Mouse (Mus musculus) testis, postnatal 10 days (tissue): Measurements from ENCODE around the gene A730015C16Rik.

ENCODE experiments used
- DNase-seq: peaks from one replicate; pipeline ENCODE4 v3.0.0; 2021; ENCODE audit warnings: low spot score

A730015C16Rik gene

GRCm38 (mm10) chr4:108848505-108848848 is at the start of gene A730015C16Rik:
Gene A730015C16Rik (minus strand): TSS chr4:108848619.
- peak; percentile 54 for DNase-seq

GRCm38 (mm10) chr4:108890876-108891275 is 42.5 kb upstream of the A730015C16Rik start:
- no peak for DNase-seq

- DNase-seq, result no peak
These were observed 39.0 kb upstream of the A730015C16Rik start for GRCm38 (mm10) chr4:108887456-108887855.

- DNase-seq, result no peak
These were observed 35.4 kb upstream of the A730015C16Rik start for GRCm38 (mm10) chr4:108883815-108884214.

GRCm38 (mm10) chr4:108878963-108879822 is 30.8 kb upstream of the A730015C16Rik start, which contains the start of gene Rab3b:
Gene Rab3b (plus strand): TSS chr4:108879063.
- peak; percentile 82 for DNase-seq

GRCm38 (mm10) chr4:108877901-108878300 is 29.5 kb upstream of the A730015C16Rik start:
- no peak for DNase-seq

GRCm38 (mm10) chr4:108873746-108874145 is 25.3 kb upstream of the A730015C16Rik start:
- DNase-seq, result no peak

GRCm38 (mm10) chr4:108869730-108870374 is 21.4 kb upstream of the A730015C16Rik start:
- peak; percentile 88 for DNase-seq

GRCm38 (mm10) chr4:108866806-108867205 is 18.4 kb upstream of the A730015C16Rik start:
- no peak for DNase-seq

GRCm38 (mm10) chr4:108847715-108848504 is 509 bp downstream of the A730015C16Rik start, which contains the start of gene Kti12:
Gene Kti12 (plus strand): TSS chr4:108847785.
- peak; percentile 80 for DNase-seq

GRCm38 (mm10) chr4:108845824-108846569 is 2.4 kb downstream of the A730015C16Rik start:
- no peak for DNase-seq

- DNase-seq, result no peak
These were observed 5.1 kb downstream of the A730015C16Rik start for GRCm38 (mm10) chr4:108843336-108843735.

- DNase-seq, result no peak
These were observed 6.4 kb downstream of the A730015C16Rik start for GRCm38 (mm10) chr4:108841920-108842578.

- DNase-seq, result no peak
These were observed 10.4 kb downstream of the A730015C16Rik start for GRCm38 (mm10) chr4:108838031-108838430.

- DNase-seq, result no peak
These were observed 12.9 kb downstream of the A730015C16Rik start for GRCm38 (mm10) chr4:108835496-108835895.

GRCm38 (mm10) chr4:108834971-108835311 is 13.5 kb downstream of the A730015C16Rik start:
- DNase-seq, result no peak

- peak; percentile 89 for DNase-seq
These were observed 14.1 kb downstream of the A730015C16Rik start, which contains the start of gene Txndc12 for GRCm38 (mm10) chr4:108834115-108834970. Gene Txndc12 (plus strand): TSS chr4:108834601.

GRCm38 (mm10) chr4:108833828-108834114 is 14.6 kb downstream of the A730015C16Rik start:
- no peak for DNase-seq

- peak; percentile 93 for DNase-seq
These were observed 15.2 kb downstream of the A730015C16Rik start, which contains the start of gene Btf3l4 for GRCm38 (mm10) chr4:108832916-108833827. Gene Btf3l4 (minus strand): TSS chr4:108833614.
